Mouse (Mus musculus): ENCODE measurements at regions not wholly inside any gene's neighbourhood (a gene's known extent, or its start where the extent isn't known, plus 50 kb on each side); places are given as distances from the start of the nearest gene placed in this dataset.

GRCm38 (mm10) chr16:29896393-29896792 lies 167.8 kb upstream of the Hes1 start:
- no peak for TF ChIP-seq CTCF (IDR thresholded peaks at IDR 0.05; ENCODE audit: control insufficient read depth, insufficient read depth, low read length)
- TF ChIP-seq POLR2A (IDR thresholded peaks at IDR 0.05; ENCODE audit: borderline replicate concordance, control insufficient read depth, low read depth, low read length) = no peak
